Mouse (Mus musculus) intestine, embryonic 16.5 days (tissue): ENCODE results near the gene Prkg2. TPM values are rescaled to one million over a fixed set of nuclear protein-coding genes. Genes with fewer than 3 reads are reported as not detected.
A peak's percentile ranks its signal among the peaks of the same experiment; 100 is the strongest.

Experiments
- ATAC-seq: fragments of 200-750 bp; cut with Nextera tagmentation; 2 replicates; pipeline ENCODE4 v1.8.0; 2017; ENCODE audit warnings: moderate TSS enrichment, moderate library complexity
- H3K27ac ChIP-seq: fragments of 300-500 bp; sonication (generic); 2 replicates; pipeline ENCODE4 v1.5.1; 2014; ENCODE audit warnings: mild to moderate bottlenecking, low read length
- H3K27me3 ChIP-seq: fragments of 300-500 bp; sonication (generic); replicated peaks from 2 replicates; pipeline ENCODE4 v1.6.1; 2014; ENCODE audit warnings: low read length, control low read depth, mixed read lengths; ENCODE audit not compliant: control insufficient read depth, insufficient read depth
- H3K36me3 ChIP-seq: fragments of 300-500 bp; sonication (generic); 2 replicates; pipeline ENCODE4 v1.6.1; 2014; ENCODE audit warnings: low read length, control low read depth; ENCODE audit not compliant: control insufficient read depth, insufficient read depth
- H3K4me1 ChIP-seq: fragments of 300-500 bp; sonication (generic); 2 replicates; pipeline ENCODE4 v1.6.1; 2014; ENCODE audit warnings: low read length, control low read depth, mixed read lengths; ENCODE audit not compliant: control insufficient read depth, insufficient read depth
- H3K4me2 ChIP-seq: fragments of 300-500 bp; sonication (generic); 2 replicates; pipeline ENCODE4 v1.6.1; 2014; ENCODE audit warnings: low read depth, low read length, control low read depth
- H3K4me3 ChIP-seq: fragments of 300-500 bp; sonication (generic); 2 replicates; pipeline ENCODE4 v1.5.1; 2014; ENCODE audit warnings: mild to moderate bottlenecking, low read length
- H3K9ac ChIP-seq: fragments of 300-500 bp; sonication (generic); 2 replicates; pipeline ENCODE4 v1.6.1; 2014; ENCODE audit warnings: low read depth, low read length
- H3K9me3 ChIP-seq: fragments of 300-500 bp; sonication (generic); 2 replicates; pipeline ENCODE4 v1.6.1; 2016; ENCODE audit warnings: low read length, control low read depth; ENCODE audit not compliant: control insufficient read depth
- WGBS: fragments of 180-500 bp; shearing (Covaris S2); extraction: QIAGEN DNeasy Blood & Tissue Kit; methylation state at CpG from one replicate; pipeline ENCODE4 v1.1.7; 2014; 5-methylcytosine and 5-hydroxymethylcytosine counted together
- polyA plus RNA-seq: library from polyadenylated mRNA; unstranded; fragments of >200 nt; fragmentation: Nextera tagmentation; extraction: Ambion mirVana; gene quantifications from 2 replicates; pipeline ENCODE4 v1.2.1, GENCODE M21; 2015

Prkg2 gene
- polyA plus RNA-seq, 1 experiment from 2014 or later = 24.1 TPM

GRCm38 (mm10) chr5:98955576-98955975, 81.6 kb downstream of the Prkg2 start:
- Histone ChIP-seq H3K9me3 (no peaks in the 10 kb centered on the region), H3K27ac (no peak overlapping the region), H3K27me3 (no peaks in the 10 kb centered on the region), H3K9ac (no peak overlapping the region), H3K36me3 (no peaks in the 10 kb centered on the region), H3K4me3 (no peak overlapping the region), H3K4me1 (peaks cover 3% of the 10 kb centered on the region; the same call in 1 of the 2 replicates), H3K4me2 (no peak overlapping the region)
- WGBS = 75% methylated on average over 3 of the region's 3 CpGs
- ATAC-seq = no peak

- Histone ChIP-seq H3K4me2 (no peak overlapping the region), H3K9me3 (no peaks in the 10 kb centered on the region), H3K27ac (no peak overlapping the region), H3K9ac (no peak overlapping the region), H3K27me3 (no peaks in the 10 kb centered on the region), H3K4me3 (no peak overlapping the region), H3K4me1 (peaks cover 3% of the 10 kb centered on the region; the same call in 1 of the 2 replicates), H3K36me3 (no peaks in the 10 kb centered on the region)
- WGBS = 52% methylated on average over 1 of the region's 1 CpGs
- ATAC-seq = peak; percentile 30; the same call in 1 of the 2 replicates
Measured at GRCm38 (mm10) chr5:98953386-98953785, 83.8 kb downstream of the Prkg2 start.

- no peaks in the 10 kb centered on the region for H3K9me3 ChIP-seq
- H3K4me1 ChIP-seq = peaks cover 3% of the 10 kb centered on the region; the same call in 1 of the 2 replicates
- no peaks in the 10 kb centered on the region for H3K36me3 ChIP-seq
- 66% methylated on average over 4 of the region's 4 CpGs for WGBS
- no peak overlapping the region for H3K9ac ChIP-seq
- H3K27ac ChIP-seq = no peak overlapping the region
- no peak overlapping the region for H3K4me3 ChIP-seq
- ATAC-seq = peak; percentile 86
- H3K4me2 ChIP-seq = no peak overlapping the region; the same call in 1 of the 2 replicates
- H3K27me3 ChIP-seq = no peaks in the 10 kb centered on the region
Measured at GRCm38 (mm10) chr5:98951566-98951965, 85.6 kb downstream of the Prkg2 start.

- no peak overlapping the region for H3K4me3 ChIP-seq
- no peak for ATAC-seq
- no peak overlapping the region for H3K27ac ChIP-seq
- H3K4me2 ChIP-seq = no peak overlapping the region
- 75% methylated on average over 4 of the region's 4 CpGs for WGBS
- H3K9me3 ChIP-seq = no peaks in the 10 kb centered on the region
- H3K27me3 ChIP-seq = no peaks in the 10 kb centered on the region
- no peaks in the 10 kb centered on the region for H3K36me3 ChIP-seq
- peaks cover 3% of the 10 kb centered on the region; the same call in 1 of the 2 replicates for H3K4me1 ChIP-seq
- no peak overlapping the region for H3K9ac ChIP-seq
Measured at GRCm38 (mm10) chr5:98950495-98951092, 86.6 kb downstream of the Prkg2 start.

GRCm38 (mm10) chr5:98949784-98950183, 87.4 kb downstream of the Prkg2 start:
- Histone ChIP-seq H3K4me2 (no peak overlapping the region), H3K27ac (no peak overlapping the region), H3K9ac (no peak overlapping the region), H3K36me3 (no peaks in the 10 kb centered on the region), H3K9me3 (no peaks in the 10 kb centered on the region), H3K4me1 (peaks cover 3% of the 10 kb centered on the region; the same call in 1 of the 2 replicates), H3K27me3 (no peaks in the 10 kb centered on the region), H3K4me3 (no peak overlapping the region)
- WGBS = 89% methylated on average over 10 of the region's 10 CpGs
- ATAC-seq = no peak

- Histone ChIP-seq H3K9ac (no peak overlapping the region), H3K4me2 (no peak overlapping the region), H3K36me3 (no peaks in the 10 kb centered on the region), H3K4me3 (no peak overlapping the region), H3K27me3 (no peaks in the 10 kb centered on the region), H3K9me3 (no peaks in the 10 kb centered on the region), H3K4me1 (no peaks in the 10 kb centered on the region), H3K27ac (no peak overlapping the region)
- 95% methylated on average over 20 of the region's 20 CpGs for WGBS
- ATAC-seq = no peak
Measured at GRCm38 (mm10) chr5:98946656-98947055, 90.5 kb downstream of the Prkg2 start.

- no peak overlapping the region for H3K27ac ChIP-seq
- no peak for ATAC-seq
- WGBS = 50% methylated on average over 4 of the region's 4 CpGs
- H3K4me1 ChIP-seq = no peaks in the 10 kb centered on the region
- H3K9ac ChIP-seq = no peak overlapping the region
- H3K36me3 ChIP-seq = no peaks in the 10 kb centered on the region
- H3K27me3 ChIP-seq = no peaks in the 10 kb centered on the region
- no peaks in the 10 kb centered on the region for H3K9me3 ChIP-seq
- H3K4me2 ChIP-seq = no peak overlapping the region
- no peak overlapping the region for H3K4me3 ChIP-seq
Measured at GRCm38 (mm10) chr5:98946117-98946620, 91.0 kb downstream of the Prkg2 start.

- Histone ChIP-seq H3K4me3 (no peak overlapping the region), H3K27me3 (no peaks in the 10 kb centered on the region), H3K36me3 (no peaks in the 10 kb centered on the region), H3K27ac (no peak overlapping the region), H3K4me2 (no peak overlapping the region), H3K4me1 (no peaks in the 10 kb centered on the region), H3K9me3 (no peaks in the 10 kb centered on the region), H3K9ac (no peak overlapping the region)
- 52% methylated on average over 6 of the region's 6 CpGs for WGBS
- ATAC-seq = 0 out of 2 replicates have a peak, but pooled peaks have one; percentile 7
Measured at GRCm38 (mm10) chr5:98943776-98944175, 93.4 kb downstream of the Prkg2 start.

- no peaks in the 10 kb centered on the region for H3K27me3 ChIP-seq
- ATAC-seq = no peak
- WGBS = 30% methylated on average over 6 of the region's 6 CpGs
Measured at GRCm38 (mm10) chr5:98940731-98941130, 96.4 kb downstream of the Prkg2 start.

More at GRCm38 (mm10) chr5:98940731-98941130, 96.4 kb downstream of the Prkg2 start:
- Histone ChIP-seq H3K9me3 (no peaks in the 10 kb centered on the region), H3K4me3 (no peak overlapping the region), H3K27ac (no peak overlapping the region), H3K4me1 (peaks cover 2% of the 10 kb centered on the region; the same call in 1 of the 2 replicates), H3K9ac (no peak overlapping the region), H3K4me2 (no peak overlapping the region), H3K36me3 (no peaks in the 10 kb centered on the region)
